Mouse (Mus musculus): Measurements from ENCODE around the gene Setmar. TPM values are rescaled to one million over a fixed set of nuclear protein-coding genes. Genes with fewer than 3 reads are reported as not detected.

Setmar gene
- total and polyA plus RNA-seq, 3 experiments: 1.7 to 2.1 TPM; not detected in 1

DNA sequence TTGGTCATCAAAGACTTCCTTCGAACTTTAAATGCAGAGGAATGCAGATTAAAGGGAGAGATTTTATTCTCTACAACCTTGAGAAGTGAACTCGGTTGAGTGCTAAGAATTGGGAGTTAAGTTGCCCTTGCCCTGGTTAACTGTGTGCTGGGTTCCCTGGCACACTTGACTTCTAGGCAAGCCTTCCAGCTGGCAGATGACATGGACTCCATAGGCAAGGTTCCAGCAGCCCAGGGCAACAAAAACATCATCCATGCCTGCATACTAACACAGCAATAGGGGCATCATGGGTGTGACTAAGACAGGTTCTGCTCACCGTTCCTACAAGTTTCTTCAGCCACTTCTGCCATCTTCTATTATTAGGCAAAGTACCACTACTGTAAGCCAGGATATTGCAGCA lies 61.8 kb downstream of the Setmar start:
- Histone ChIP-seq H3K27ac (ENCODE audit: control insufficient read depth, low read depth, low read length) (no peak overlapping the region), H3K27me3 (ENCODE audit: control insufficient read depth in 1 of 2, insufficient read depth in 2 of 2, low read length in 2 of 2) (no peaks in the 10 kb centered on the region), H3K9ac (ENCODE audit: control insufficient read depth, low read depth, low read length, poor library complexity, severe bottlenecking) (no peak overlapping the region), H3K36me3 (ENCODE audit: control insufficient read depth in 1 of 2, insufficient read depth in 2 of 2, low read length in 2 of 2) (no peaks in the 10 kb centered on the region), H3K9me3 (replicated peaks; ENCODE audit: insufficient read depth, low read length) (no peaks in the 10 kb centered on the region), H3K4me1 (ENCODE audit: control insufficient read depth in 1 of 2, insufficient read depth in 2 of 2, low read length in 2 of 2) (no peaks in the 10 kb centered on the region), H3K79me2 (ENCODE audit: control insufficient read depth, insufficient read depth, low read length, poor library complexity) (no peaks in the 10 kb centered on the region), H3K4me3 (ENCODE audit: control insufficient read depth in 1 of 2, insufficient read depth in 1 of 2, low read depth in 2 of 2, low read length in 2 of 2) (no peak overlapping the region)
- TF ChIP-seq POLR2A (IDR thresholded peaks at IDR 0.05; ENCODE audit: control insufficient read depth in 1 of 2, insufficient read depth in 1 of 2, low read depth in 1 of 2, low read length in 2 of 2, poor library complexity in 1 of 2) (no peak), MXI1 (IDR thresholded peaks at IDR 0.05; ENCODE audit: low read depth, low read length) (no peak), CHD2 (IDR thresholded peaks at IDR 0.05; ENCODE audit: low read length) (no peak), MAX (IDR thresholded peaks at IDR 0.05; ENCODE audit: low read length) (no peak), GATA1 (IDR thresholded peaks at IDR 0.05; ENCODE audit: low read depth, low read length) (no peak), JUND (IDR thresholded peaks at IDR 0.05; ENCODE audit: low read depth, low read length) (no peak), E2F4 (IDR thresholded peaks at IDR 0.05; ENCODE audit: borderline replicate concordance, low read depth, low read length) (no peak), ELF1 (IDR thresholded peaks at IDR 0.05; ENCODE audit: low read depth, low read length) (no peak), BHLHE40 (IDR thresholded peaks at IDR 0.05; ENCODE audit: borderline replicate concordance, low read depth, low read length) (no peak), RCOR1 (IDR thresholded peaks at IDR 0.05; ENCODE audit: low read depth, low read length) (no peak), EP300 (IDR thresholded peaks at IDR 0.05; ENCODE audit: low read depth in 1 of 2, low read length in 2 of 2) (no peak), TBP (IDR thresholded peaks at IDR 0.05; ENCODE audit: low read depth, low read length) (no peak), USF2 (IDR thresholded peaks at IDR 0.05; ENCODE audit: borderline replicate concordance in 1 of 2, insufficient read depth in 1 of 2, low read depth in 1 of 2, low read length in 2 of 2) (no peak), NRF1 (IDR thresholded peaks at IDR 0.05; ENCODE audit: insufficient read depth, low read depth, low read length, poor library complexity, severe bottlenecking) (no peak), ZC3H11A (IDR thresholded peaks at IDR 0.05; ENCODE audit: low read depth, low read length) (no peak), UBTF (IDR thresholded peaks at IDR 0.05; ENCODE audit: borderline replicate concordance, insufficient read depth, low read depth, low read length) (no peak), NELFE (IDR thresholded peaks at IDR 0.05; ENCODE audit: low read depth, low read length) (no peak), CTCF (IDR thresholded peaks at IDR 0.05 in 2 of 3, conservative IDR thresholded peaks at IDR 0.05 in 1 of 3; ENCODE audit: control insufficient read depth in 1 of 3, insufficient read depth in 1 of 3, low read depth in 2 of 3, low read length in 3 of 3, poor library complexity in 1 of 3, severe bottlenecking in 1 of 3) (no peak), SIN3A (IDR thresholded peaks at IDR 0.05; ENCODE audit: low read length) (no peak)
- no peak for DNase-seq (ENCODE audit: low read depth, low spot score)

Other genes with a start within 250 kb of the Setmar start
- gene Sumf1, start 120.5 kb downstream of the Setmar start, total RNA-seq (2012; rRNA removed): 7.9 and 9.4 TPM in 2 replicates
- gene Sumf1, start 120.5 kb downstream of the Setmar start, polyA plus RNA-seq (2012; ENCODE audit: insufficient read depth in 1 of 2, insufficient read length in 2 of 2, low read depth in 1 of 2, low replicate concordance in 2 of 2, missing spikeins in 1 of 2): 10 to 100 TPM in 1 of 2 experiments, not detected in 1; 11.2 TPM
- 12.2 and 15.6 TPM in 2 replicates for gene Itpr1, start 148.1 kb downstream of the Setmar start, total RNA-seq (2012; rRNA removed)
- 10 to 100 TPM in 1 of 2 experiments, not detected in 1; 19.0 TPM for gene Itpr1, start 148.1 kb downstream of the Setmar start, polyA plus RNA-seq (2012; ENCODE audit: insufficient read depth in 1 of 2, insufficient read length in 2 of 2, low read depth in 1 of 2, low replicate concordance in 2 of 2, missing spikeins in 1 of 2)

All from MEL (cell line).